Comparison of ENCODE assay signal across 14 mouse cellular contexts in the genomic region with DNA sequence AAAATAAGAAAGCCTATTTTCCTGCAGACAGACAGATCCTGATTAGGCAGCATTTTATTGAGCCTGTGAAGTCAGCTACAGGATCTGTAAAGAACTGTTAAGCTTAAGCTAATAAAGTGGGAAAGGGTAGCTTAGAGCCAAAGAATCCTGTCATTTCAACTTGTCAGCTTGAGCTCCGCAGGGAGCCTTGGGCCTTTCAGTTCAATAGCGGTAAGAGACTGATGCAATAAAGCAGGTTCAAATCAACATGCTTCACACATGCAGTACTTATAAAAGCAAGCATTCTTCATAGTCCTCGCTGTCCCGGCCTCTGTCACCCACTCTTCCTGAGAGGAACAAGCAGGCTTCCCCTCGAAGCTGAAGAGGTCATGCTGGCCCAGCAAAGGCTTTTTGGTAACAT.
DNase-seq lines count a peak whose midpoint lies in the region; ATAC-seq and TF ChIP-seq lines count a peak whose summit lies in the region.
"Had no signal": no experiment of that assay in that cellular context is flagged by ENCODE, and none has a peak within 500 bp of the region (broad histone marks: within the 10 kb centered on the region; RNA-seq: fewer than 3 reads in every experiment).

No protein-coding gene starts in this region.

- H3K9me3 ChIP-seq in heart, postnatal 0 days (replicated peaks; ENCODE audit: control insufficient read depth, low read length) = no peaks in the 10 kb centered on the region
- no peaks in the 10 kb centered on the region for H3K9me3 ChIP-seq in heart, embryonic 10.5 days
- H3K9me3 ChIP-seq in neural tube, embryonic 11.5 days (ENCODE audit: control insufficient read depth, low read length) = no peaks in the 10 kb centered on the region
- no peaks in the 10 kb centered on the region for H3K9me3 ChIP-seq in intestine, postnatal 0 days (ENCODE audit: control insufficient read depth)
- H3K9me3 ChIP-seq: heart, embryonic 15.5 days had no signal

- 0 out of 2 replicates have a peak overlapping the region, but pooled peaks have one; percentile 26 for H3K27ac ChIP-seq in heart, postnatal 0 days (ENCODE audit: low read depth)
- H3K27ac ChIP-seq in heart, embryonic 10.5 days = no peak overlapping the region
- no peak overlapping the region for H3K27ac ChIP-seq in neural tube, embryonic 11.5 days (ENCODE audit: low read depth, low read length)
- peak overlapping the region; percentile 7; the same call in 1 of the 2 replicates for H3K27ac ChIP-seq in intestine, postnatal 0 days (ENCODE audit: low read depth, low read length)
- H3K27ac ChIP-seq: heart, embryonic 15.5 days had no signal

- WGBS in heart, postnatal 0 days = 59% methylated on average over 5 of the region's 5 CpGs
- 66% methylated on average over 5 of the region's 5 CpGs for WGBS in heart, embryonic 10.5 days
- WGBS in neural tube, embryonic 11.5 days = 48% methylated on average over 5 of the region's 5 CpGs
- 61% methylated on average over 5 of the region's 5 CpGs for WGBS in intestine, postnatal 0 days

- TF ChIP-seq CTCF in heart, postnatal 0 days (IDR thresholded peaks at IDR 0.05; ENCODE audit: low read depth) = no peak
- TF ChIP-seq CTCF in intestine, postnatal 0 days (IDR thresholded peaks at IDR 0.05; ENCODE audit: low read depth) = no peak

- H3K4me3 ChIP-seq in heart, postnatal 0 days (ENCODE audit: low read depth, low read length) = no peak overlapping the region
- no peak overlapping the region for H3K4me3 ChIP-seq in heart, embryonic 10.5 days
- H3K4me3 ChIP-seq in neural tube, embryonic 11.5 days (ENCODE audit: low read depth, low read length) = no peak overlapping the region
- H3K4me3 ChIP-seq in intestine, postnatal 0 days (ENCODE audit: low read depth, low read length) = no peak overlapping the region
- H3K4me3 ChIP-seq: erythroblast, embryonic 14.5 days; heart, embryonic 15.5 days had no signal

- TF ChIP-seq EP300 in heart, postnatal 0 days (IDR thresholded peaks at IDR 0.05; ENCODE audit: low read depth) = no peak

- H3K36me3 ChIP-seq in heart, postnatal 0 days (replicated peaks; ENCODE audit: control insufficient read depth, insufficient read depth, low read length) = no peaks in the 10 kb centered on the region
- H3K36me3 ChIP-seq in heart, embryonic 10.5 days = no peaks in the 10 kb centered on the region
- H3K36me3 ChIP-seq in neural tube, embryonic 11.5 days (ENCODE audit: control insufficient read depth, insufficient read depth, low read length) = no peaks in the 10 kb centered on the region
- no peaks in the 10 kb centered on the region for H3K36me3 ChIP-seq in intestine, postnatal 0 days (ENCODE audit: control insufficient read depth, insufficient read depth)
- H3K36me3 ChIP-seq: G1E; heart, embryonic 15.5 days had no signal

- no peaks in the 10 kb centered on the region for H3K27me3 ChIP-seq in heart, postnatal 0 days (ENCODE audit: control insufficient read depth, insufficient read depth, low read length)
- no peaks in the 10 kb centered on the region for H3K27me3 ChIP-seq in heart, embryonic 10.5 days (ENCODE audit: insufficient read depth, poor library complexity, severe bottlenecking)
- no peaks in the 10 kb centered on the region for H3K27me3 ChIP-seq in neural tube, embryonic 11.5 days (ENCODE audit: control insufficient read depth, insufficient read depth, low read length)
- no peaks in the 10 kb centered on the region for H3K27me3 ChIP-seq in intestine, postnatal 0 days (replicated peaks; ENCODE audit: control insufficient read depth, insufficient read depth, low read length)
- H3K27me3 ChIP-seq: heart, embryonic 15.5 days had no signal

- H3K4me2 ChIP-seq in heart, postnatal 0 days (ENCODE audit: low read depth, low read length) = no peak overlapping the region
- no peak overlapping the region for H3K4me2 ChIP-seq in neural tube, embryonic 11.5 days (ENCODE audit: low read depth)
- no peak overlapping the region for H3K4me2 ChIP-seq in intestine, postnatal 0 days (replicated peaks; ENCODE audit: low read depth)
- H3K4me2 ChIP-seq: heart, embryonic 15.5 days; lung, embryonic 14.5 days had no signal

- no peak for ATAC-seq in heart, postnatal 0 days (ENCODE audit: insufficient read depth, low read depth)
- ATAC-seq in neural tube, embryonic 11.5 days (ENCODE audit: insufficient read depth, low FRiP score, low TSS enrichment) = peak; percentile 31; the same call in 1 of the 2 replicates
- ATAC-seq in intestine, postnatal 0 days = no peak
- ATAC-seq in megakaryocyte progenitor cell, adult 5-6 weeks (replicated peaks; ENCODE audit: poor library complexity) = no peak

- no peak for DNase-seq in heart, postnatal 0 days (ENCODE audit: low spot score)
- no peak for DNase-seq in heart, embryonic 10.5 days (ENCODE audit: low spot score)
- DNase-seq in neural tube, embryonic 11.5 days (ENCODE audit: low spot score) = no peak
- DNase-seq in neural tube, embryonic 10.5 days (ENCODE audit: extremely low spot score, low spot score) = no peak
- no peak for DNase-seq in layer of hippocampus, postnatal 25 days (ENCODE audit: extremely low spot score in 1 of 2, low spot score in 1 of 2)
- DNase-seq: adrenal gland, adult 2 months; cerebellum, adult 18-20 months; lung, embryonic 14.5 days; thymus, adult 2 months had no signal

- no peak overlapping the region for H3K9ac ChIP-seq in heart, postnatal 0 days (replicated peaks; ENCODE audit: low read depth, low read length)
- no peak overlapping the region for H3K9ac ChIP-seq in neural tube, embryonic 11.5 days (ENCODE audit: low read length)
- no peak overlapping the region for H3K9ac ChIP-seq in intestine, postnatal 0 days (ENCODE audit: low read depth, low read length)
- H3K9ac ChIP-seq: heart, embryonic 15.5 days; lung, embryonic 14.5 days had no signal

- H3K4me1 ChIP-seq in heart, postnatal 0 days (ENCODE audit: control insufficient read depth, insufficient read depth) = peaks cover 20% of the 10 kb centered on the region
- H3K4me1 ChIP-seq in heart, embryonic 10.5 days = peaks cover 60% of the 10 kb centered on the region
- H3K4me1 ChIP-seq in neural tube, embryonic 11.5 days (ENCODE audit: control insufficient read depth, insufficient read depth, low read length) = no peaks in the 10 kb centered on the region
- peaks cover 21% of the 10 kb centered on the region for H3K4me1 ChIP-seq in intestine, postnatal 0 days (replicated peaks; ENCODE audit: control insufficient read depth, insufficient read depth, low read length)

Comparison
In these comparisons a context has a peak if more than half of its experiments do, and no peak if none do; other contexts are left out.
1. H3K27ac ChIP-seq: peak in heart, postnatal 0 days (single experiment) and intestine, postnatal 0 days (single experiment); none in heart, embryonic 10.5 days (single experiment) and neural tube, embryonic 11.5 days (single experiment).